Mouse (Mus musculus): ENCODE measurements around the gene Phactr1.
A peak's percentile ranks its signal among the peaks of the same experiment; 100 is the strongest.

The Phactr1 gene

DNA sequence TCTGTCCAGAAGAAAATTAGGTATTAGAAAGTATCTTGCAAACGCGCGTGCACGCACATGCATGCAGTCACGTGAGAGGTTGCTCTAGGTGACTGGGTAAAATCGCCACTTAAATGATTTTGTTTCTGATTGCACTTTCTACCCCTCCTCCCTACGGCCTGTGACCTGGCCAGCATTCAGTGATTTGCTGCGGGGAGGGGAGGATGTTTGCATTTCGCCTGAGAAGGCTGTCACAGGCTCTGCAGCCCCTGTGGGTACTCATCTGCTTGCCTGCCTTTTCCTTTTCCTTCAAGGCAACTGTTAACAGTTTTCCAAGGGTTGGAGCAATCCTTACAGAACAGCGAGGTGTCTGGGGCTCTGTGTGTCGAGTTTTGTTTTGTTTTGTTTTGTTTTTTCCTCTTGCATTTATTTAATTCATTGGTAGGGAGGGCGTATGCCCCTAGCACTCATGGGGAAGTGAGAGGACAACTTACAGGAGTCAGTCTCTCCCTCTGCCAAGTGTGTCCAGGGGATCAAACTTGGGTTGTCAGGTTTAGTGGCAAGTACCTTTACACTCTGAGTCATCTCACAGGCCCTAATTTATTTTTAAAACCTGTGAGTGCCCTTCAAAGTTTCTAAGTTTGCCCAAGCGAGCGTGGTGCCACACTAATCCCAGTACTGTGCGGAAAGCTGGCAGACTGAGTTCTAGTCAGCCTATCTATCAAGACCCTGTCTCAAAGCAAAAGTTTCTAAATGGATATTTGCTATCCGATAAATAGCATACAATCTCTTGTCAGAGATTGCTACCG lies 443.7 kb downstream of the Phactr1 start:
- DNase-seq (ENCODE audit: low spot score in 2 of 2): no peak

DNA sequence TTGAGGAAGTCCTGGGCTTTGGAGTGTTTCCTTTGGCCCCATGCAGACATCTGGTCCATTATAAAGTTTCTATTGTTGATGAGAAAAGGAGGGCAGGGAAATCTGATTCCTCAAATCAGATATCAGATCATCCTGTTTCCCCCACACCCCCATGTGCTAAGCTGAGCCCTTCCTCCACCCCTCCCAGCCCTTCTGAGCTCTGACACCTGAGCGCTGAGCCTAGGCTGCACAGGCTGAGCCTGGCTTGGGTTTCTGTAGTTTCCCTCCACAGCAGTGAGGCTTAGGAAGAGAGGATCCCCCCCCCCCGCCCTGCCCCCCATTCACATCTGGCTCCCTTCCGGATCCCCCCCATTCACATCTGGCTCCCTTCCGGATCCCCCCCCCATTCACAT lies 444.3 kb downstream of the Phactr1 start:
- DNase-seq (ENCODE audit: low spot score in 2 of 2): no peak

DNA sequence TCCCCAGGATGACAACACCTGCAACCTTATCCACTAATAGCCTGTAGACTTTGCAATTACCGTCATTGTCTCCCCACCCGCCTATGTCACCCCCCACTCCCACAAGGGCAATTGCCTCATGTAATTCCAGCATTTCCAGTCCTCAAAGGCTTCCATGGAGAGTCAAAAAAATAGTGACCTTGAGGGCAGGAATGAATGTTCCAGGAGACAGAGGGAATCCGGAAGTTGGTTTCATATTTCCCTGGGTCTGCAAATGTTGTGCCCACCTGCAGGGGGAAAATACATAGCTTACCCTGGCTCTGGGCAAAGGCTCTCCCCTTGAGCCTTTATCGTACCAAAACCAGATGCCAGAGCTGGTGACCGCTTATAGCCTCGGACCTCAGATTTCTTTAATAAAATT lies 449.7 kb downstream of the Phactr1 start:
- DNase-seq (ENCODE audit: low spot score in 2 of 2): no peak

DNA sequence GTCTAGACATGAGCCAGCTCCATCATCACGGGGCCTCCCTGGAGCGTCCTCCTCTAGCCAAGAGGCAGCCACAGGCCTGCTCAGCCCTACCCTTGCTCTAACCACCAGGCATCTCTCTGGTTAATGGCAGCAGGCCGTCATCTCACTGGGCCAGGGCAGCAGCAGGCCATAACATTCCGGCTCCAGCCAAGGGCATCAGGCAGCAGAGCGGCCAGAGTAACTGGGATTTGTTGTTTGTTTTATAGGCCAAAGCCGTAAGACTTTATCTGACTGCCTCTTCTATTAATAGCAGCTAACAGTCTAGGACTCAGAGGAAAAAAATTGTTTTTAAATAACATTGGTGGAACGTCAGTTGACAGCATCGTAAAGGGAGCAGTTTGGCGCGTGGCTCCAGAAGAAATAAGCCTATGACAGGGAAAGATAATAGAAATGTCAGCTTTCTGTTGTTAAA lies 451.3 kb downstream of the Phactr1 start:
- DNase-seq (ENCODE audit: low spot score in 2 of 2): no peak

GRCm38 (mm10) chr13:43132859-43133258 lies 452.4 kb downstream of the Phactr1 start:
- no peak for DNase-seq (ENCODE audit: low spot score in 2 of 2)

DNA sequence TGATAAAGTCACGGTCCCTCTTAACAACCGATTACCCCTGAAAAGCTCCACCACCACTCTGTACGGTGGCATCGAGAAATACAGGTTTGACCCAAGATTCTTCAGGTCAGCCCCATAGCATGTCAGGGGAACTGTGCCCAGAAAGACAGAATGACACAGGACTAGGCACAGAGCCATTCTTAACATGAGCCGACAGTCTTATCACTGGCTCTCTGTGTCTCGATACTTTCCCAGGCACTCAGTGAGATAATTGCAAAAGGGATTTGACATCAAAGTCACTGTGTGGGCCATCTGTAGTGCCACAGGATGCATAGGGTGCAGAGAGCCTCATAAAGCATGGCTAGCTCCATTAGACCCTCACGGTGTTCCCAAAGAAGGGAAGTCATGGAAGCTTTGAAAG lies 453.0 kb downstream of the Phactr1 start:
- no peak for DNase-seq (ENCODE audit: low spot score in 2 of 2)

- DNase-seq (ENCODE audit: low spot score in 2 of 2): no peak
These were observed 454.0 kb downstream of the Phactr1 start for GRCm38 (mm10) chr13:43134468-43134867.

GRCm38 (mm10) chr13:43144720-43145418 lies 464.4 kb downstream of the Phactr1 start:
- no peak for DNase-seq (ENCODE audit: low spot score in 2 of 2)

- peak; percentile 15 to 36 for DNase-seq (ENCODE audit: low spot score in 2 of 2)
These were observed 466.3 kb downstream of the Phactr1 start for GRCm38 (mm10) chr13:43146515-43147258.

DNA sequence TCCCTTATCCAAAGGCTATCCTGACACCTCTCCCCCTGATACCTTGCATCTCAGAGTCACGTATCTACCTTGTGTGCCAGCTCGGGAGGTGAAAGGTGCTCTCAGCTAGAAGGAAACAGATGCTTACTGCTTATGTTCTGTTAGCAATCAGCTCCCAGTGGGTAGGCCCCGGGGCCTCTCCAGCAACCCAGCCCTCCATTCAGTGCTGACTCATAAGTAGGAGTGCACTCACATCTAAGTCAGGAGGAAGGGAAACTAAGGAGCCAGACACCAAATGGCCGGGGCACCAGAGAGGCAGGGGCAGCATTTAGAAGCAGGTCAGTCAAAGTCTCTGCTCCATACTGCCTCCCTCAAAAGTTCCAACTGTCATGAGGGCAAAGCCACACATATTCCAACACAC lies 468.3 kb downstream of the Phactr1 start:
- DNase-seq (ENCODE audit: low spot score in 2 of 2): no peak

- DNase-seq (ENCODE audit: low spot score in 2 of 2): no peak
These were observed 469.2 kb downstream of the Phactr1 start for GRCm38 (mm10) chr13:43149661-43150060.

DNA sequence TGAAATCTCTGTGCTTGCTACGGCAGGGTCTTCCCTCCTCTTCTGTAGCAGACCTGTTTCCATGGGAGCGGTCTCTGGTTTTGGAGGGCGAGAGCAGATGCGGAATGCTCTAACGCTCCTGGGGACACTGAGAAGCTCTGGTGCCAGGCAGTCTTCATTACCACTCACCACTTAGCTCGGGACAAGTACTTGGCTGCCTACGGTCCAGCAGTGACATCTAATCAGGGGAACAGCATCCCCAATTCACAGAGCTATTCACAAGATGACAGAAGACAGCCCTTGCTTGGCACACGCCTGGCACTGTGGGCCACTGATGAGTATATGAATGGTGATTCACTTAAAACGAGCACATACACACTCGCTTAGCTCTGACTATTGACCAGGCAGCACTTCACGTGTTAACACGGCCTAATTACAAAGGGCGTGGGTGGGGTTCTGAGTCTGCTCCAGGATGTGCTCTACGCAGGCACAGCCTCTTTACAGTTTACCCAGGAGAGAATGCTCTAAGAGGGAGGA lies 471.6 kb downstream of the Phactr1 start:
- DNase-seq (ENCODE audit: low spot score in 2 of 2): no peak

GRCm38 (mm10) chr13:43157370-43157769 lies 476.9 kb downstream of the Phactr1 start:
- no peak for DNase-seq (ENCODE audit: low spot score in 2 of 2)

- no peak for DNase-seq (ENCODE audit: low spot score in 2 of 2)
These were observed 477.9 kb downstream of the Phactr1 start for GRCm38 (mm10) chr13:43158281-43158680.

GRCm38 (mm10) chr13:43159429-43159828 lies 479.0 kb downstream of the Phactr1 start:
- no peak for DNase-seq (ENCODE audit: low spot score in 2 of 2)

- DNase-seq (ENCODE audit: low spot score in 2 of 2): no peak
These were observed 487.3 kb downstream of the Phactr1 start for GRCm38 (mm10) chr13:43167721-43168120.

DNA sequence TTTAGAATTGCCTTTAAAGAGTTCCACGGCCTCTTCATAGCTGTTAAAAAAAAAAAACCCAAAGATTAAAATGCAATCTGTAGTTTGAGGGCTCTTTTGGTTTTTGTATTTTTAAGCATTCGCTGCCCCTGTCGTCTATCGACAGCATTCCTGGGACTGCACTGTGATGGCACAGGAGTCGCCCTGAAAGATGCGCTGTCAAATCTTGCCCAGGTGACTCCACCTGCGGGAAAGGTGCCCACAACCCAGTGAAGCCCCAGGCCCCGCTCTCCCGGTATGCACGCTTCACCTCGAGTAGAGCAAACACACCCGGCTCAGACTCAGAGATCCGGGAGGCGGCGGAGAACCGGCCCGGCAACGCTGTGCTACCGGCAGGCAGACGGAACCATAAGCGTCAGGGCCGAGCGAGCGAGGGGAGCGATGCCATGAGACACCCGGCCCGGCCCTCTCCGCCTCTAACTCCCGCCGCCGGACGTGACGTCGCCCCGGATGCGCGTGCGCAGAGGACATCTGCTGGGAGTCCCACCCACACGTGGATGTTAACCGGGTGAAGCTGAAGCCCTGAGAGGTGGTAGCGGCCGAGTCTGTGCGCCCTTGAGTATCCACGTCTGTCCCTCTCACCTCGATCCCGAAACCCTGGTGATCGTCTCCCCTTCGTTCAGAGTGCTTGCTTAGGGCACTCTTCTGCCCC lies 490.7 kb downstream of the Phactr1 start, which contains the start of gene Tbc1d7:
Gene Tbc1d7 (minus strand): TSS at position 482 of the 691 bp plus-strand sequence.
- peak; percentile 97 to 98 for DNase-seq (ENCODE audit: low spot score in 2 of 2)

DNA sequence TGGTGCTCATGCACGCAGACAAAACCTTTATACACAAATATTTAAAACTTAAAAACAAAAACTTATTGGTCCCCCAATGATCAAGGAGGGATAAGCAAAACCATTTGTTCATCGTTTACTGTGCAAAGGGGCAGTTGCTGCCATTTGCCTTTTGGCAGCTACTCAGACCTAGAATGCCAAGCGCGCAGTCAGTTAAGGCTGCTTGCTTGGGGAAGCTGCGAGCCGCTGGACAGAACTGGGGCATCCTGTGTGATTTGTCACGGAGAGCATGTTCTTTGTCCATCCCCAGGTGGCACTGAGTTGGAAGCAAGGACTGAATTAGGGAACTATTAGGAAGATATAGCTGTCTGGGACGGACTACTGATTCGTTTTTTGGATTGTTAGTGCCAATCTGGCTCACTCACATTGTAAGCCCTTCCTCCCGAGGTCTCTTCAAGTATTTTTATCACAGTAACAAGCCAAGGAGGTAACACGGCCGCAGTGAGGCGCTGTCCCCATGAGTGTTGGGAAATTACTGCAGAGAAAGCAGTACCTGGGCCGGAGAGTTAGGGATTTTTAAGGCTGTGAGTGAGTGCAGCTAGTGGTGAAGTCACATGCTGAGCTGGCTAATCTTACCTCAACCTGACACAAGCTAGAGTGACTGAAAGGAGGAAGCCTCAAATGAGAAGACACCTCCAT lies 491.8 kb downstream of the Phactr1 start:
- no peak for DNase-seq (ENCODE audit: low spot score in 2 of 2)

DNA sequence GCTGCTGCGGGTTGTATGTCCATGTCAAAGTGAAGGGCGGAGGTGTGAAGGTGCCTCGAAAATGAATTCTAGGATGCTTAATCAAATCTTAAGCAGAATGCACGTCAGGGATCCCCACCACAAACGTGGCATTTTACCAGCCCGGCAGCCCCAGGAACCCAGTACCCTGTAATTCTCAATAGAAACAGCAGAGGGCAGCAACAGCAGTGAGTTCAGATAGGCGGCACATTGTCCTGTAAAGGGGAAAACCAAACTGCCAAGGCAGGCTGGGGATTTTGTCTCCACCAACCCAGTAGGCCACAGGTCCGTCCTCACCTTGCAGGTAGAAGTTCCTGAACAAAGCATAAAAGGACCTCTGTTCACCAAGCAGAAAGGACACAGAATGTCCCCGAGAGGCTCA lies 492.8 kb downstream of the Phactr1 start:
- DNase-seq (ENCODE audit: low spot score in 2 of 2): peak; percentile 69 to 74

- no peak for DNase-seq (ENCODE audit: low spot score in 2 of 2)
These were observed 496.3 kb downstream of the Phactr1 start for GRCm38 (mm10) chr13:43176676-43177075.

DNA sequence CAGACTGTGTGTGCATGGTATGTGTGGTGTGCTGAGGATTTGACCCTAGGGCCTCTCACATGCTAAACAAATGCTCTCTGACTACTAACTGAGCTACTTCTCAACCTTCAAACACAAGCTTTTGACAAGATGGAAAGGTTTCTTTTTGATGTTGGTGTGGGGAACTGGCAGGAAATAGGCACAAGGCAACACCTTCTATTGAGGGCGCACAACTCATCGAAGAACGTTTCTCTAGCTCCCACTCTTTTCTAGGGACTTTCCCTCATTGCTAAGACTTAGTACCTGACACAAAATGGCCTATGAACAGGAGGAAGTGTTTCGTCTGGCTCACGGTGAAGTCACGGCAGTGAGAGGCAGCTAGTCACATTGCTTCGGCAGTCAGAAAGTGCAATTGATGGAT lies 496.9 kb downstream of the Phactr1 start:
- no peak for DNase-seq (ENCODE audit: low spot score in 2 of 2)

Data from urinary bladder, postnatal 36 days (tissue).